Mouse (Mus musculus): Measurements from ENCODE around the gene Mrpl54. TPM values are rescaled to one million over a fixed set of nuclear protein-coding genes. Genes with fewer than 3 reads are reported as not detected.

The Mrpl54 gene
- total RNA-seq, 2 experiments from 2014 or later = 95.2 to 97.4 TPM

GRCm38 (mm10) chr10:81268643-81269412 lies 2.1 kb upstream of the Mrpl54 start:
- DNase-seq = no peak
- intact Hi-C loops (cut with DNase I) = no loop called here

DNA sequence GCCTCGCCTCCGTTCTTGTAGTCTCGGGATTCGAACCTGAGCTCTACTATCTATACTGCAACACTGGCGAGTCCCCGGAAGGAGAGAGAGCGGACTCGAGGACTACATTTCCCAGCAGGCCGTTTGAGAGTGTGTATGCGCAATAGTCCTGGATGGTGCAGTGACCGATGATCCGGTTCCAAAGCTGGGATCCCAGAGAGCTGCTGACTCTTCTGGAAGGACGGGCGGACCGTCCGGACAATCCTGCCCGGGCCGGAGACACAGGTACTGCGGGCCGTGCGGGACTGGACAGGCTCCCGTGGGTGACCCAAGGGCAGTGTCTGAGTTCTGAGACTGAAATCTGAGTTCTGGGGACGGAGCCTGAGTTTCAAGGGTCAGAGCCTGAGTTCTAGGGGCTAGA lies 1.3 kb upstream of the Mrpl54 start:
- peak; percentile 82 to 84 for DNase-seq
- intact Hi-C loops (cut with DNase I) = no loop called here

- DNase-seq = no peak
- intact Hi-C loops (cut with DNase I) = no loop called here
Observed at GRCm38 (mm10) chr10:81265540-81265939, 1.2 kb downstream of the Mrpl54 start.

DNA sequence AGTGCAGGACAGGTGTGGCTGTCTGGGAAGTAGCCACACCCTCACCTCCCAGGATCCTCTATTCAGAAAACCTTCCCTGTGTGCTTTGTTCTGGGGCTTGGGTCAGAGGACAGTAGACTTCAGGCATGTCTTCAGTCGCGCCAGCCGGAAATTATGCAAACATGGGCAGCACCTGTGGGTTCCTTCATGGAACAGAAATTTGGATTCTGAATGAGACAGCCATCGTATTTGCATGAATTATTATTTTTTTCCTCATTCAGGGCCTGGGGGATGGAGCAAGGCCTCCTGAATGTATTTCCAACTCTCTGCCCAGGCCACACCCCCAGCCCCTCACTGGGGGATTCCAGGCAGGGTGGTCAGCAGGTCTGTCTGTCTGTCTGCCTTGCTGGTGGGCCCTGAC lies 5.7 kb downstream of the Mrpl54 start:
- intact Hi-C loops (cut with DNase I) = no loop called here
- DNase-seq = no peak

DNA sequence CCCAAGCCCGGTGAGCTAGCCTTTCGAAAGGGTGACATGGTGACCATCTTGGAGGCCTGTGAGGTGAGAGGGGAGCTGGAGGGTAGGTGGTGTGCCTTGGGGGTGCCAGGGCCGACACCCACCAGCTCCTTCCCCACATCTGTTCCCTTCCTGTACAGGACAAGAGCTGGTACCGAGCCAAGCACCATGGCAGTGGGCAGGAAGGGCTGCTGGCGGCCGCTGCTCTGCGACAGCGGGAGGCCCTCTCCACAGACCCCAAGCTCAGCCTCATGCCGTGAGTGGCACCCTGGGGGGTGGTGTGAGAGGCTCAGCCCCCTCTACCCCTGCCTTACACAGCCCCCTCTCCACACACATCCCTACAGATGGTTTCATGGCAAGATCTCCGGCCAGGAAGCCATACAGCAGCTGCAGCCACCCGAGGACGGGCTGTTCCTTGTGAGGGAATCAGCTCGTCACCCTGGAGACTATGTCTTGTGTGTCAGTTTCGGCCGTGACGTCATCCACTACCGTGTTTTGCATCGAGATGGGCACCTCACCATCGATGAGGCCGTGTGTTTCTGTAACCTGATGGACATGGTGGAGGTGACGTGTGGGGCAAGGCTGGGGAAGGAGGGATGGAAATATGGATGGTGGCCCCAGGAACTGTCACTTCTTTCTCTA lies 7.4 kb downstream of the Mrpl54 start:
- no peak for DNase-seq
- intact Hi-C loops (cut with DNase I) = no loop called here

DNA sequence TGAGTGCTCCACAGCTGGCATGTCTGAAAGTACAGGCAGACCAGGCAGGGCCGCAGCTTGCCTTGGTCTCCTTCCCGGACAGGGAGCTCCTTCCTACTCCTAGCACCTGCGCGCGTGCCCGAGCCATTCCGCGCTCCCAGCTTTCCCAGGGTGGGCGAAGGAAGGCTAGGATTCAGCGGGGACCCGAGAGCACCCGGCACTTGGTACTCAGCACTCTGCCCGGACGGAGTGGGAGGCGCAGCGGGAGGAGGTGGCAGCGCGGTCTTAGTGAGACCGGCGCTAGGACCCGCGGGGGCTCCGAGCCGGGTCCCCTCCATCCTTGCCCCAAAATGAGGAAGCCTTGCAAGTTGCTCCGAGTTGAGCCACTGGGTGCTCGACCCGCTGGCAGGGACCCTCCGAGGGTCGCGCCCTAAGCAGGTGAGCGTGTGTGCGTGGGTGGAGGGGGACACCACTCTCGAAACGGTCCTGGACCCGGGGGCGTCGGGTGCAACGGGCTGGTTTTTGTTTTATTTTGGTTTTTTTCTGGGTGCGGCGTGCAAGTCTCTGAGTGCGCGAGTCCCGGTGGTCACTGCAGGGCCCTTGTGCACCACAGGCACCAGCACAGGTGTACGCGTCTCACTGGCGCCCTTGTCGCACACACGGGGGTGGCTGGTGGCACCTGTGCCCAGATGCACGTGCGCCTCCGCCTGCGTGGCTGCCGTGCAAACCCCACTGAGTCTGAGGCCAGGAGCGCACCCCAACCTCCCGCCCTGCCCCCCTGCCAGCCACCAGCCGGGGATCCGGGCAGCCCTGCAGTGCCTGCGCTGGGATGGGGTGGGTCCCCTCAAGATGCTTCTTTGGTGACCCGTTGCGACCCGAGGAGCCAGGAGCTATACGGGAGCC lies 9.3 kb downstream of the Mrpl54 start:
- intact Hi-C loops (cut with DNase I) = no loop called here
- DNase-seq = no peak

- no peak for DNase-seq
- intact Hi-C loops (cut with DNase I) = no loop called here
Observed at GRCm38 (mm10) chr10:81254886-81255285, 11.8 kb downstream of the Mrpl54 start.

- intact Hi-C loops (cut with DNase I) = no loop called here
- peak in 1 of 2 experiments; percentile 27 for DNase-seq
Observed at GRCm38 (mm10) chr10:81252424-81253419, 14.0 kb downstream of the Mrpl54 start, which contains the start of gene Matk. Matk (plus strand) TSS chr10:81252935.

DNA sequence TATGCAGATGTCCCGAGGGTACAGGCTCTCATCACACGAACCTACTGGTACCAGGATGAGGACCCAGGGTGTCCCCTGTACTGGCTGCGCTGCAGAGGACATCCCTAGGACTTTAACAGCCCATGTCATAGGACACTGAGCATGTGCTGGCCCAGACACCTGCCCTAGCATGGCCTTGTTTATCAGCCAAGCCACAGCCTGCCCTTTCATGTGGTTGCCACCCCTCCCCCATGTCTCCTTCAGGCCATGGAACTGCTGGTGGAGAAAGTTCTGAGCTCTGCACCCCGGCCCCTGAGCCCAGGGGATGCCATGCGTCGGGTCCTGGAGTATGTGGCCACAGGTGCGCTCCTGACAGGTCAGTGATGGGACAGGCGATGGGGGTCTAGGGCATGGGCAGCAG lies 17.3 kb downstream of the Mrpl54 start:
- DNase-seq = no peak
- intact Hi-C loops (cut with DNase I) = no loop called here

GRCm38 (mm10) chr10:81247804-81248203 lies 18.9 kb downstream of the Mrpl54 start:
- intact Hi-C loops (cut with DNase I) = no loop called here
- no peak for DNase-seq

GRCm38 (mm10) chr10:81245166-81245565 lies 21.6 kb downstream of the Mrpl54 start:
- intact Hi-C loops (cut with DNase I) = loop anchor here (2.0 kb wide), 1 partner anchor 38 kb away; no protein-coding TSS in a partner anchor
- DNase-seq = no peak

- intact Hi-C loops (cut with DNase I) = loop anchor here (2.0 kb wide), 1 partner anchor 38 kb away; no protein-coding TSS in a partner anchor
- peak; percentile 78 to 87 for DNase-seq
Observed at GRCm38 (mm10) chr10:81244595-81244994, 22.1 kb downstream of the Mrpl54 start.

DNA sequence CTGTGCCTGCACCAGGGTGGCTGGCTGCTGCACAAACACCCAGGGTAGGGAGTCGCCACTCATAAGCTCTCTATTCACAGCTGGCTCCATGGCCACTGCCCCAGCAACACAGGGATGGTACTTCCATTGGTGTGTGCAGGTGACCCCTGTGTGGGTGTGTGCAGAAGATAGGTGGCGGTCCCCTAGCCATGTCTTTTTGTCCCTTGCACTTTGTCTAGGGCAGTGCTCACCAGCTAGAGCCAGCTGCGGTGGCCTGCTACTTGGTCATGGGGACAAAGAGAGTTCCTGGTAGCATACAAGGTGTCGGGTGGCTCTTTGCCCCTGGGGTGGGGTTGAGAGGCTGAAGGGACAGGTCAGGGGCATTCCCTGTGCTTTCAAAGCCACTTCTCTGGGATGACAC lies 22.6 kb downstream of the Mrpl54 start:
- intact Hi-C loops (cut with DNase I) = loop anchor here (2.0 kb wide), 1 partner anchor 39 kb away; no protein-coding TSS in a partner anchor
- no peak for DNase-seq

DNA sequence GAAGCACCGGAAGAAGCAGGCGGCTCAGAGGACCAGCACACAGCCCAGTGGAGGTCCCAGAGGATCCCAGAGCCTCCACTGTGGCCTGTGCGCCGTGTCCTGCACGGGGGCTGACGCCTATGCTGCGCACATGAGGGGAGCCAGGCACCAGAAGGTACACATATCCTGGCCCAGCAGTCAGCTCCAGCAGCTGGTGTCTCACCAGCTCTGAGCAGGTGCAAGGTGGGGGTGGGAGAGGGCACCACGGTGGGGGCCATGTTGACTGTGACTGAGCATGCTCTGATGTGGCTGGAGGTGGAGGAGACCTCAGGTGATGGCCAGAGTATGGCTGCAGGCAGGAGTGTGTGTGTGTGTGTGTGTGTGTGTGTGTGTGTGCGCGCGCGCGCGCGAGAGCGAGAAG lies 24.7 kb downstream of the Mrpl54 start:
- intact Hi-C loops (cut with DNase I) = no loop called here
- no peak for DNase-seq

- intact Hi-C loops (cut with DNase I) = no loop called here
- DNase-seq = peak in 1 of 2 experiments; percentile 46
Observed at GRCm38 (mm10) chr10:81240876-81241275, 25.9 kb downstream of the Mrpl54 start.

DNA sequence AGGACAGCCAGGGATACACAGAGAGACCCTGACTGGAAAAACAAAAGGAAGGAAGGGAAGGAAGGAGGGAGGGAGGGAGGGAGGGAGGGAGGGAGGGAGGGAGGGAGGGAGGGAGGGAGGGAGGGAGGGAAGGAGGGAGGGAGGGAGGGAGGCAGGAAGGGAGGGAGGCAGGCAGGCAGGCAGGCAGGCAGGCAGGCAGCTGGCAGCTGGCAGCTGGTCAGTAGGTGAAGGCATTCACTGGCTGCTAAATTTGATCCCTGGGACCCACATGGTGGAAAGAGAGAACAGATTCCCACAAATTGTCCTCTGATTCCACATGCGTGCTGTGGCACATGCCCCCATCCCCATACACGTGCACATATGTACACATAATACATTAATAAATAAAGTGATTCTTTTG lies 28.1 kb downstream of the Mrpl54 start:
- intact Hi-C loops (cut with DNase I) = no loop called here
- no peak for DNase-seq

DNA sequence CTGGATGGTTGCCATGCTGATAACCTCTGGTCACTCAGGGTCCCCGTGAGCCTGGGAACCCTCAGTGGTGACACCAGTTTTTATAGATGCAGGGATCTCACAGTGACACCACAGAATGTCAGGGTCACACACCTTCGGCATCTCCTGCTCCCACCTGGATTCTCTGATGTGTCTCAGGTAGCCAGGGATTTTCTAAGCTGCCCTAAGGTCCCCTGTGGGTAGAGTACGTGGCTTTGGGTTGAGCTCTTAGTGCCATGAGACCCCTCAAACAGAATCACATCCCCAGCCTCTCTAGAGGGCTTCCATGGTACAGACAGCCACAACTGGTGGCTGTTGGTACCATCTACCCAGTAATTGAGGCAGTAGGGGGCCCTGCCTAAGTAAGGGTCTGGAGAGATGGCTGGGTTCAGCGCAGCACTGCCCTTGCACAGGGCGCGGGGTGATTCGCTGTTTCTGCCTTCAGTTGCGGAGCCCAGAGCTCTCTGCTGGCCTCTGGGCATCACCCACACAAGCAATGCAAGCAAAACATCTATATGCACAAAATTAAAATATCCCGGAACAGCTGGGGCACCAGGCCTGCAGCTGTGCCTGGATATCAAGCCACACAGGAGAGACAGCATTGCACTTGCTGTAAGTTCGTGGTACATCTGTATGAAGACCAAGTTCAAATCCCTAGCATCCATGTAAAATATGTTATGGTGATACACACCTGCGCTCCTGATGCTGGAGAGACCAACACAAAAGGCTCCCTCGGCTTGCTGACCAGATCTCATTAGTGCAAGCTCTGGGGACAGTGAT lies 30.1 kb downstream of the Mrpl54 start:
- intact Hi-C loops (cut with DNase I) = no loop called here
- no peak for DNase-seq

- DNase-seq = no peak
- intact Hi-C loops (cut with DNase I) = no loop called here
Observed at GRCm38 (mm10) chr10:81234206-81234605, 32.5 kb downstream of the Mrpl54 start.

DNA sequence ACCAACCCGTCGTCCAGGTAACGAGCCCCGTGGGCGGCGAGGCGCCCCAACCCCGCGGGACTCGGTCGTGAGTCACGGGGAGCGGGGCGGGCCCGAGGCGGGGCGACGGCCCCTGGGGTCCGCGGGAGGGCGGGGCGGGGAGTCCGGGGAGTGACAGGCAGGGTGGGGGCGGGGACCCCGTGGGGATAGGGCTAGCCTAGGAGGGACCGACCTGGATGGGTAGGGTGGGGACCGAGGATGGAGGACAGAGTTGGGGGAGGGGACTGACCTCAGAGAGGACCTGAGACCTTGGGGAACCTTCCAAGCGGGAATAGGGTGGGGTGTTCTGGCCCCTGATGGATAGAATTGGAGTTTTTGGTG lies 33.5 kb downstream of the Mrpl54 start:
- intact Hi-C loops (cut with DNase I) = no loop called here
- no peak for DNase-seq
